Mouse (Mus musculus) gastrocnemius, postnatal 25 days (tissue): ENCODE data around the gene Pcare. TPM values are rescaled to one million over a fixed set of nuclear protein-coding genes. Genes with fewer than 3 reads are reported as not detected.

Experiments
- DNase-seq: peaks from one replicate; pipeline ENCODE4 v3.0.0; 2022
- total RNA-seq, 2 experiments: library from RNA; stranded (reverse); gene quantifications; 1 replicate in 1 of 2; 2 replicates in 1 of 2; pipeline ENCODE4 v1.2.3; 2021

Gene Pcare
- total RNA-seq, 2 experiments from 2014 or later = 0.16 TPM; not detected in 1

DNA sequence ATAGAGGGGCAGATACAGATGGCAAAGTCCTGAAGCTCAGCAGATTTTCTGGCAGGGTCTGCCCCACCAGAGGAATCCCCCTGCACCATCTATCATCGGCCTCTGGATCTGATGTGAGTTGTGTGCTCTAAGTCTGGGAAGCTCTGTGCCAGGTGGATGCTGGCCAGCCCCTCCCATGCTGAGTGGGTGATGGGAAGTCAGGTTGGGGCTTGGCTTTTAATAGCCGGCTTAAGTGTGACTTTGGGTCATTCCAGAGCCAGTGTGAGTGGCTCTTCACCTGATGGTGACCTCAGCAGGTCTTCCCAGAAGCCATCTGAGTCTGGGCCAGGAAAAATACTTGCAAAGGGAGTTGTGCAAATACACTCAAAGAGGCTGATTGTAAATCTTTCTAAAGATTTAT lies 22.0 kb downstream of the Pcare start:
- peak; percentile 82 for DNase-seq

DNA sequence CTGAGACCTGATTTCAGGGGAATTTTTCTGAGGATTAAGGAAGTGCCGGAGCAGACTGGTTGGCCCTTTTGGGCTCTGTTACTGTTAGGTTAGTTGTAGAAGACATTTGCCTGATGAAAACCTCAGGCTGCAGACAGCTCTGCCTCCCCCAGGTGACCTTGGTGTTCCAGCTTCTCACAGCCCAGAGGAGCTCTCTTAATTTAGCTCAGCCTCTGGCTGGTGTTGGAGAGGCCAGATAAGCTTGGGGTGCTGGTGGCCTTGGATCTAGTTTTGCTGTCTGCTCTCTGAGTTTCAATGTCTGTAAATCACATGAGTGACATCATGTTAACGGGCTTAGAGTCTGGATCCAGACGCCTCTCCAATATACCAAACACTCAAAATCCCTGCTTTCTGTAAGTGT lies 31.7 kb downstream of the Pcare start:
- DNase-seq = peak; percentile 20

DNA sequence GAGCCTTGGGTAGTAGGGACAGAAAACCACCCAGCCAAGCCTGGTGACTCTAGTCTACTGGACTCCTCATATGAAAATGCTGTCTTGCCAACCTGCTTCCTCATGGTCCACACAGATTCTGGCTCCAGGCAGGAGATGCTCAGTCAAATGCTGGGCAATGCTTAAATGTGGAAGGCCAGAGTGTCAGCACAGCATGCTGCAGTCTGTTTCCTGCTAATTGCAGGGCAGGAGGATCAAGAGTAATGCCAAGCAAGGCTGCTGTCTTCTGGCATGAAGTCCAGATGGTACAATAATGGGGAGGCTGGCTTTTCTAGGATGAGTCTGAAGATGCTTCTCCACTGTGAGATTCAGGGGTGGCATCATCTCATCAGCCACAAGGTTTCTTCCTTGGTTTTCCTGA lies 32.3 kb downstream of the Pcare start:
- DNase-seq = no peak

DNA sequence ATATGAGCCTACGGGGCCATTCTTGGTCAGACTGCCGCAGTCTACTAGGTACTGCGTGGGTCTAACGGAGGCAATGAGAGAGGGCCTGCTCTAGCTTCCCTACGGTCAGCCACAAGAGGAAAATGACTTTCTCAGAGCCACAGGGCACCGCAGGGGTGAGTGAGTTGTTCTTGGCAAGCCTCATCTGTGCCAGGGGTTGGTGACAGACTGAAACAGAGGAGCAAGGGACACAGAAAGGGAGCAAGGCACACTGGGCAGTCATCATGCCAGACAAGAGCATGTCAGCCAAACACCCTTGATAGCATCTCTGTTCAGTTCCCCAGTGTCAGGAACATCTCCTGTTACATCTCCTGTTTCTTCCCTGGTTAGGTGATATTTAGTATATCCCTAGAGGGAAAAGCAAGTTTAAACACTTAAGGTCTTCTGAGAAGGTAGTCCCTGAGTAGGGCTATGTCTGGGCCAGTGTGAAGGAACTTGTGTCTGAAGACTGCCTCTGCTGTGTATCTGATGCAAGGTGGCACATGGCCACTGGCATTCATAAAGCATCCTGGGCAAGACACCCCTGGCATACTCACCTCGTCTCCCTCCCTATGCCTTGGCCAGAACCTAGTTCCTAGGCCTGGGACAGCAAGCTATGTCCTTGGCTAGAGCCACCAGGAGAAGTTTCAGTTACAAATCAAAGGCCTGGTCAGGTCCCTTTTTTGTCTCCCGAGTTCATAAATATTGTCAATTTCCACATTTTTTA lies 34.6 kb downstream of the Pcare start:
- peak; percentile 73 for DNase-seq

DNA sequence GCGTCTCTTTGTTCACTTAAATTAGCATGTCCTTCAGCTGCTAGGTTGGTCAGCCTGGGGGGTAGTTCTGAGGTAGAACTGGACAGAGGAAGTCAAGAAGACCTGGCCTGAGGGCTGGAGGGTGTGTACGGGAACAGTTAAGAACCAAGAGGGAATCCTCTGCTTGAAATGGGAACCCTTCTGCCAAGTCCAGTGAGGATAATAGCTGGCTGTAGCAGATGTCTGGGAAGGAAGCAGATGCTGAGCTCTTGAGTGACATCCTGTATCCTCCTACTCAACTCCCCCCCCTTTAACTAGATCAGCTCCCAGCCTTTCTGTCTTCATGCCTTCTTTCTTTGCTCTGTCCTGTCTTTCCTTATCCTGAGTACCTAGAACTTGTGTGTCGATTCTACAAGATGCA lies 37.7 kb downstream of the Pcare start:
- DNase-seq = no peak

DNA sequence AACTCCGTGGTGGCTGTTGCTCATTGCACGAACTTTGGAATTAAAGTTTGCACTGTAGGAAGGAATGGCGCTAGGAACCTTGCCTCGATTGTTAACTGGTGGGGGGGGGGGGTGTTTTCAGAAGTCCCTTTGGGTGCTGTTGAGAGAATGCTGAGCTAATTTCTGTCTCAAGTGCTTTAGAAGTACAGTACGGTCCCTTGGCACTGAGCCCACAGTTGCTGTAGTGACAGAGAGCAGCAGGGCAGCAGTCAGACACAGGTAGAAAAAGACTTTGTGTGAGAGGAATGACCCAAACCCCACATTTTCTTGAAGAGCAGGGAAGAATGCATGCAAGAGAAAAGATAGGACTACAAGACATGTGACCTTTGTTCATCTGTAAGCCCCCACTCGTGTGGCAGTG lies 40.4 kb downstream of the Pcare start:
- no peak for DNase-seq

DNA sequence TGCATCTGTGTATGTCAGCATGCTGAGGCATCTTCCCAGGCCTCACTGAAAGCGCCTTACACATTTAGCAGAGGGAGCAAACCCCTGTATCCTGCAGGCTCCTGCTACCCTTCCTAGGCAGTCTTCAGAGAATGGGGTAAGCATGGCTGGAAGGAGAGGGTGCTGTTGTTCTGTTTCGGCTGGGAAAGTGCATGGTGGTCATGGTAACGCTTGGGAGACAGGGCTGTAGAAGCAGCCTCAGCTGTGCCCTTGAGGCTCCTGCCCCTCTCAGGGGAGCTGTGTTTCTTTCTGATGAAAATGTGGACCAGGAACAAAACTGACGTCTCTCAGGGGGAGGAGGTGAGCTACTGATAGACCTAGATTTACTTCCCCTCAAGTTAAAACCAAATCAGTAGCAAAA lies 45.0 kb downstream of the Pcare start:
- DNase-seq = no peak

DNA sequence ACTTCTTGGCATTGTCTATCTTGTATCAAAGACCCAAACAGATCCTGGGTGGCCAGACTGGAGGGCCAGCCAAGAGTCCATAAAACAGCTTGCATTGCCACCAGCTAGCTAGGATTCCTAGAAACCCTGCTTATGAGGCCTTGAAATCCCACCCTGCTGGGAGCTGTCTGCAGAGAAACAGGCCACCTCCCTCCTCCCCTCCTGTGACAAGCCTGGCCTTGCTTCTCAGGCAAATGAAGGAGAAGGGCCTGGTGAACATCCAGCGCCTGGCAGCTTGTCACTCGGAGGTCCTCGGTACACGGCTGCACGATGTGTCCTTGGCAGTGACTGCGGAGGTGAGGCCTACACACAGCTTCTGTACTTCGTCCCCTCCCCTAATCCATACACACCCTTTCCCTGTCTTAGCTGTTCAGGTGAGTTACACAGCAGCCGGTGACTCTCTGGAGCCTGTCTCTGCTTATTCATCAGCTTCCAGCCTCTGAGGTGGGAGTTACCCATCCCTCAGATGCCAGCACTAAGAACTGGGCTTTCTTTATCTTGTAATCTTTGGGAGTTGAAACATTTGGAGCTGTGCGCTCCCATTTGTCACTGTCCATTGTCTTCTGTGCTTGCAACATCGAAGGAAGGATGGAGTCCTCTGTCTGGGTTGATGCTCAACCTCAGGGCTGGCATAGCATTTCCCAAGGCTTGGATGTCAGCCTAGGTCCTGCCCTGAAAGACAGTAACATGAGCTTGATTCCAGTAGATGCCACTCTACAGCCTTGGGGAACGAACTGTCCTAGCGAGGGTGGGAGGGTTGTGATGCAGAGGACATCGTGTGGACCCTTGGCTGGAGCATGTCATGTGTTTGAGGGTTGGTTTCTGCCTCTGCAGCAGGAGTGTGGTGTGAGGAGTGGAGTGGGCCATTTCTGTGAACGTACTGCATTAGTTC lies 46.9 kb downstream of the Pcare start:
- DNase-seq = peak; percentile 51

DNA sequence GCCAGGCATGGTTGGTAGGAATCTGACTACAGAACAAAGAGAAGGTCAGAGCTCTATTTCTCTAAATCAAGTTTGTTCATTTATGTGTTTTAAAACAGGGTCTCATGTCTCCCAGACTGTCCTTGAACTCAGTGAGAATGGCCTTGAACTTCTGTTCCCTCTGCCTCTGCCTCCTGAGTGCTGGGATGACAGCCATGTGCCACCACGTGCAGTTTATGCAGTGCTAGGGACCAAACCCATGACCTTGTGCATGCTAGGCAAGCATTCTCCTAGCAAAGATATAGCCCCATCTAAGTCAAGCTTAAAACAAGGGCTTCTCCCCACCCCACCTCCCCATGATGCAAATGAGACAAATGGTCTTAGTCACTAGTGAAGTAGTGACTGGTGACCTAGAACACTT lies 47.6 kb downstream of the Pcare start:
- no peak for DNase-seq

DNA sequence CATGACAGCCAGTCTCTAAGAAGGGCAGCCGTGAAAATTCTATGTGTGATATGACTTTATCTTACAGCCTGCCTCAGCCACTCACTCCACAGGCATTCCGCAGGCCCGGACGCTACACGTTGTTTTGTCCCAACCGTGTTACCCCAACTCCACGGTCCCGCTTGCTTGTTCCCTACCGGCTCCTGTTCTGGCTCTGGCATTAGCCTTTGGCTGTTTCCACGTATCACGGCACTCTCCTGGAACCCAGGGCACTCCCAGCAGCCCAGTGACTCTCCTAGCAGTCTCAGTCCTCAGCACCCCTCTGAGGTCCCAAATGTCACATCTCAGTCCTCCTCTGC lies 54.1 kb downstream of the Pcare start:
- DNase-seq = no peak

DNA sequence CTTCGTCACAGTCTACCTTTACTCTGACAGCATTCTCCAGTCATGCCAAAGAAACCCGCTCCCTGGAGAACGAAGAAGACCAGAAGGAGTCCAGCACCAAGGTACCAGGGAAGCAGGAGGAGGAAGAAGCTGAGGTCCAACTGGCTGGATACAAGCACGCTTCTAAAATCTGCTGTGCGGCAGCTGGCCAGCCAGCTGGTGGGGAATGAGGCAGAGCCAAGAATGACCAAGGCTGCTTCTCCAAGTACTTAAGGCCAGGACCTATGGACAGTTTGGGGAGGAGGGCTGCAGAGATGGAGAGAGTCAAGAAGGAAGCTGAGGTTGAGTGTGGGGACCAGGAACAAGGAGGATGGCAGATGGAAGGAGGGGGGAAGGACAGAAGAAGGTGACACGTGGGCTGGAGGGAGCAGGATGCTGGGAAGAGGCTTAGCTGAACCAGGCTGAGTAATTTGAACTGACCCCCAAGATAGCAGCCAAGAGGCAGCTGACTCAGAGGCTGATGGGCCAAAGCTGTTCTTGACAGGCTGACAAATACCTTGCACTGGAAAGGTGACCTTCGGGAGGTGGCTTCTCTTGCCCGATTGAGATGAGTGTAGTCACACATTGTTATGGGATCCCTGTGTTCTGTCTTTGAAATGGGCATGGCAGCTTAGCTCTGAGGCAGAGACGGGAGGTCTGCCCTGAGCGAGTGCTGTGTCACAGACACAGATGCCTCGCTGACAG lies 54.6 kb downstream of the Pcare start:
- DNase-seq = peak; percentile 80

DNA sequence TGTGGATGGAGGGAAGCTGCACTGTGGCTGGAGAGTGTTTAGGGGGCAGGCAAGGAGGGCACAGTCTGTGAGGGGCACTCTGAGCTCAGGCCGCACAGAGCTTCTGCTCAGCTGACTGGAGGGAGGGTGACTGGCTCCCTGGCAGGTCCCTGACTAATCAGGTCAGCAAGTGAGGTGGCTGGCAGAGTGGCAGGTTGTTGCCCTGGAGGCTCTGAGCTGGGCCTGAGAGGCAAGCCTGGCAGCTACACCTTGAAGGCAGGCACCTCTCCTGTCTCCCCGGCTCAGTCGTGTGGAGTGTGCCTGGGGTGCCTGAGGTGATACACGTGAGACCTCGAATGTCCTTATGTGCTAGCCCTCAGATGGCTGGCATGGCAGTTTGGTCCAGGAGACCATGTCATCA lies 56.3 kb downstream of the Pcare start:
- DNase-seq = peak; percentile 76

DNA sequence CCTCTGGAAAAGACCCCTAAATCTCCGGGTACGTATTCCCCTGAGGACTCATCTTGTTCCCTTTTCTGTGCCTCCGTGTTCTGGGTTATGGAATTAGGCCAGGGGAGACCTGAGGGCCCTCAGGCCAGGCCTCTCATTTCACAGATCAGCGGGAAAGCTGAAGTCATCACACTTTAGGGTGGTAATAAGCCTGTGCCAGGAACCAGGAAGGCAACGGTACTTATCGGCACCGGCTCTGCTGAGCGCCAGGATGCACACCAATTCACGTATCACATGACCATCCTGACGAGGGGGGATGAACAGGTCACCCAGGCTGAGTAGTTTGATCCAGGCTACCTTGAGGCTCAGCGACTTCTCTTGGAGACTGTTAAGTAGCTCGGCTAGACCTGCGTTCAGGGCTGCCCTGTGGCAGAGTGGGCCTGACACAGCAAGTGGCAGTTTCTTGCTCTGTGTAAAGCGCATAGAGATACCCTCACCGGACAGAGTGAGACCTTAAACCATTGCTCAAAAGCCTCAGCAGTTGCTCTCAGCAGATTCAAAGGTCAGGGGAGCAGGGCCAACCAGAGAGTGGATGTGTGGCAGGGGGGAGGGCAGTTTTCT lies 56.9 kb downstream of the Pcare start:
- no peak for DNase-seq

DNA sequence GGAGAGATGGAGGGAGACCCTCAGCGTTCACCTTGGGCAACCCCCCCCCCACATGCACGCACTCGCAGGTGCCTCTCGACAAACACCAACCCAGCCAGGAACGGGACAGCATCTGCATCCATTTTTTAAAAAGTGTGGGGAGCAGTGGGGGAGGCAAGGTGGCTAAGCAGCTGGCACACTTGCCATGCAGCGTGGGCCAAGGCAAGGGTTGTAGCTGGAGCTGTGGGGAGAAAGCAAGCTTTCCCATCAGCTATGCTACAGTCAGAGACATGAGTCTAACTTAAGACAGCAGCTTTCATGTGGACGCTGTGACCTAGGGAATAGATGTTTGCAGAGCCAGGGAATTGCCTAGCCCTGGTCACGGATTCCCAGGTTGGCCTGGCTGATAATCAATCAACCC lies 57.5 kb downstream of the Pcare start:
- no peak for DNase-seq

DNA sequence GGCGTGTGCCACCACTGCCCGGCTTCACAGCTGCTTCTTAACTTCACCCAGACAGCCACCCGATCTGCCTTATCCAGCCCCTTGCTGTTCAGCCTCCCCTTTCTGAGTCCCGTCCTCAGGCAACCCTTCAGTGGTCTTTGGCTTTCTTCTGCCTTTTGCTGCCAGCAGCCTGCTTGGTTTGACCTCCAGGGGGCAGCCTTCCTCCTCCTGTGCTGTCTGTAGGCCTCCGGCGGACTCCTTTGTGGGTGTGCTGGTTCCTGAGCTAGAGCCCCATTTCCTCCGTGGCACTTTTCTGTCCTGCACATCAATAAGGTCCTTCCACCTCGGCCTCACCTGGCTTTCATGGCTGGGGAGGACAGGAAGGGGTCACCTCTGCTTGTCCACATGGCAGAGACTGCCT lies 58.9 kb downstream of the Pcare start:
- DNase-seq = no peak

Other genes with a start within 250 kb of the Pcare start
- 1 to 10 TPM in 1 of 2 experiments, under 1 TPM in 1; 0.31 to 1.1 TPM for gene Ndc80, start 226.0 kb downstream of the Pcare start, total RNA-seq
- under 1 TPM; 0.13 to 0.33 TPM for gene Spdya, start 200.8 kb downstream of the Pcare start, total RNA-seq
- 10 to 100 TPM; 21.2 to 28.4 TPM for gene Wdr43, start 137.0 kb downstream of the Pcare start, total RNA-seq
- gene Togaram2, start 79.6 kb downstream of the Pcare start, total RNA-seq = 1 to 10 TPM; 2.3 to 6.4 TPM
- gene Clip4, start 15.6 kb upstream of the Pcare start, total RNA-seq = 100 to 1,000 TPM; 116 to 121 TPM